Mouse (Mus musculus): ENCODE results near the gene Olfr1111. TPM values are rescaled to one million over a fixed set of nuclear protein-coding genes. Genes with fewer than 3 reads are reported as not detected.
"Not testable (repeated sequence)": the region's sequence is repeated elsewhere in the genome, so short reads cannot be mapped to it uniquely, and the experiment has no call there.

Gene Olfr1111
- not detected in 2 replicates for polyA plus RNA-seq (2015; fragmentation: Nextera tagmentation; extraction: Ambion mirVana)

DNA sequence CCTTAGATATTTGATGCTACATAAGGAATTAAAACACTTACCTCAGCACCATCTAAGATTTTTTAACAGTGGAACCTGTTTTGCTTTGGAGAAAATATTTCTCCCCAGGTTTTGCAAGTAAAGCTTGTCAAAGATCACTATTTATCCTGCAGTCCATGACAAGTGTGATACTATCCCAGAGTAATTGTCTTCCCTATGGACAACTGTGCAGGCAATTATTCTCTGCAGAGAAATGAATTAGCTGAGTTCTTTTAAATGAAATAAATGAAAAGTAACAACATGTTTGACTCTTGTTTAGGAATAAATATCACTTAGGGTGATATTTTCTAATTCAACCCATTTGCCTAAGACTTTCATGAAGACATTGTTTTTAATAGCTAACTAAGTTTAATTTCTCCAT, at the start of gene Olfr1111:
Gene Olfr1111 (minus strand): TSS at position 101 of the 400 bp plus-strand sequence.
- no peaks in the 10 kb centered on the region for H3K9me3 ChIP-seq (replicated peaks)
- no peak within 1 kb of the TSS for H3K9ac ChIP-seq (replicated peaks)
- no peaks in the 10 kb centered on the region for H3K27me3 ChIP-seq (replicated peaks)
- H3K4me2 ChIP-seq, result no peak within 1 kb of the TSS
- H3K4me3 ChIP-seq (replicated peaks), result no peak within 1 kb of the TSS
- H3K27ac ChIP-seq (replicated peaks), result no peak within 1 kb of the TSS
- H3K4me1 ChIP-seq, result no peaks in the 10 kb centered on the region
- no peak for ATAC-seq (ENCODE audit: low FRiP score)
- no peaks in the 10 kb centered on the region for H3K36me3 ChIP-seq

- Histone ChIP-seq H3K4me2 (no peak within 1 kb of the TSS), H3K27me3 (replicated peaks) (no peaks in the 10 kb centered on the region), H3K9ac (replicated peaks) (no peak within 1 kb of the TSS), H3K4me1 (no peaks in the 10 kb centered on the region), H3K27ac (replicated peaks) (no peak within 1 kb of the TSS), H3K9me3 (replicated peaks) (no peaks in the 10 kb centered on the region), H3K36me3 (no peaks in the 10 kb centered on the region), H3K4me3 (replicated peaks) (no peak within 1 kb of the TSS)
- ATAC-seq (ENCODE audit: low FRiP score), result no peak
- WGBS, result 89% methylated on average over 1 of the region's 1 CpGs
Observed at GRCm38 (mm10) chr2:87187498-87187897, 35.1 kb upstream of the Olfr1111 start, which contains the start of gene Olfr1112. Gene Olfr1112 (plus strand): TSS chr2:87187798.

DNA sequence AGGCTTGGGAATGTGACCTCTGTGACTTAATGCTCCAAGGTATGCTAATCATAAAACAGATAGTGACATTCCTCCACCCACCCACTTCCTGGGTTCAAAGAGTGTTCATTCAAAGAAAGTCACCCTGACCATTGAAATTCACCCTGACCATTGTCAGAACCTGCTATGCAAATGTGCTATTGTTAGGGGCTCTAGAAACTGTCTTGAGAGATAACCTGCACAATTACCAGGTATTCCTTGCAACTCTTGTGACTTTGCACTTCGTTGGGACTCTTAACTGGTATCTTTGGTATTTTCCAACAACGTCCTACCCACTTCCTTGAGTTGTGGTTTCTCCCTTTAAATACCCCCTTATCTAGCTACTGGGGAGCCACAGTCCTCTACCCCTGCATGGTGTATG, 15.3 kb upstream of the Olfr1111 start:
- not testable (repeated sequence) for ATAC-seq (ENCODE audit: low FRiP score); H3K27ac ChIP-seq (replicated peaks)
- 79% methylated on average over 2 of the region's 2 CpGs for WGBS

GRCm38 (mm10) chr2:87140200-87140599, 12.2 kb downstream of the Olfr1111 start, which contains the start of gene Olfr1110:
Gene Olfr1110 (minus strand): TSS chr2:87140300.
- 82% methylated on average over 1 of the region's 1 CpGs for WGBS
- no peaks in the 10 kb centered on the region for H3K4me1 ChIP-seq
- no peaks in the 10 kb centered on the region for H3K9me3 ChIP-seq (replicated peaks)
- ATAC-seq (ENCODE audit: low FRiP score), result no peak
- H3K27me3 ChIP-seq (replicated peaks), result no peaks in the 10 kb centered on the region
- H3K4me3 ChIP-seq (replicated peaks), result no peak within 1 kb of the TSS
- H3K4me2 ChIP-seq, result no peak within 1 kb of the TSS
- no peaks in the 10 kb centered on the region for H3K36me3 ChIP-seq
- no peak within 1 kb of the TSS for H3K9ac ChIP-seq (replicated peaks)
- no peak within 1 kb of the TSS for H3K27ac ChIP-seq (replicated peaks)

More for the DNA sequence above, 15.3 kb upstream of the Olfr1111 start:
- not testable (repeated sequence) for H3K4me1 ChIP-seq; H3K9me3 ChIP-seq (replicated peaks); H3K9ac ChIP-seq (replicated peaks); H3K4me3 ChIP-seq (replicated peaks); H3K4me2 ChIP-seq; H3K27me3 ChIP-seq (replicated peaks); H3K36me3 ChIP-seq

GRCm38 (mm10) chr2:87114467-87114866, 38.0 kb downstream of the Olfr1111 start, which contains the start of gene Olfr259:
Gene Olfr259 (minus strand): TSS chr2:87114567.
- H3K27me3 ChIP-seq (replicated peaks), result no peaks in the 10 kb centered on the region
- no peak for ATAC-seq (ENCODE audit: low FRiP score)

More at GRCm38 (mm10) chr2:87114467-87114866, 38.0 kb downstream of the Olfr1111 start, which contains the start of gene Olfr259:
- Histone ChIP-seq H3K4me1 (no peaks in the 10 kb centered on the region), H3K36me3 (no peaks in the 10 kb centered on the region), H3K9ac (replicated peaks) (no peak within 1 kb of the TSS), H3K4me2 (no peak within 1 kb of the TSS), H3K4me3 (replicated peaks) (no peak within 1 kb of the TSS), H3K9me3 (replicated peaks) (no peaks in the 10 kb centered on the region), H3K27ac (replicated peaks) (no peak within 1 kb of the TSS)

Other genes starting within 250 kb of the Olfr1111 start
- gene Olfr1098, start 228.1 kb downstream of the Olfr1111 start, polyA plus RNA-seq (2015; fragmentation: Nextera tagmentation; extraction: Ambion mirVana), result not detected in 2 replicates
- gene Olfr1099, start 191.9 kb downstream of the Olfr1111 start, polyA plus RNA-seq (2015; fragmentation: Nextera tagmentation; extraction: Ambion mirVana), result not detected in 2 replicates
- gene Olfr1100, start 172.7 kb downstream of the Olfr1111 start, polyA plus RNA-seq (2015; fragmentation: Nextera tagmentation; extraction: Ambion mirVana), result not detected in 2 replicates
- not detected in 2 replicates for gene Olfr1101, start 161.4 kb downstream of the Olfr1111 start, polyA plus RNA-seq (2015; fragmentation: Nextera tagmentation; extraction: Ambion mirVana)
- not detected in 2 replicates for gene Olfr1102, start 154.2 kb downstream of the Olfr1111 start, polyA plus RNA-seq (2015; fragmentation: Nextera tagmentation; extraction: Ambion mirVana)
- not detected in 2 replicates for gene Olfr1104, start 125.5 kb downstream of the Olfr1111 start, polyA plus RNA-seq (2015; fragmentation: Nextera tagmentation; extraction: Ambion mirVana)
- not detected in 2 replicates for gene Olfr1105, start 116.1 kb downstream of the Olfr1111 start, polyA plus RNA-seq (2015; fragmentation: Nextera tagmentation; extraction: Ambion mirVana)
- gene Olfr1106, start 100.4 kb downstream of the Olfr1111 start, polyA plus RNA-seq (2015; fragmentation: Nextera tagmentation; extraction: Ambion mirVana), result not detected in 2 replicates
- gene Olfr1107, start 76.8 kb downstream of the Olfr1111 start, polyA plus RNA-seq (2015; fragmentation: Nextera tagmentation; extraction: Ambion mirVana), result not detected in 2 replicates
- not detected in 2 replicates for gene Olfr1109, start 56.6 kb downstream of the Olfr1111 start, polyA plus RNA-seq (2015; fragmentation: Nextera tagmentation; extraction: Ambion mirVana)
- gene Olfr259, start 38.1 kb downstream of the Olfr1111 start, polyA plus RNA-seq (2015; fragmentation: Nextera tagmentation; extraction: Ambion mirVana), result not detected in 2 replicates
- gene Olfr1110, start 12.3 kb downstream of the Olfr1111 start, polyA plus RNA-seq (2015; fragmentation: Nextera tagmentation; extraction: Ambion mirVana), result not detected in 2 replicates
- not detected in 2 replicates for gene Olfr1112, start 35.2 kb upstream of the Olfr1111 start, polyA plus RNA-seq (2015; fragmentation: Nextera tagmentation; extraction: Ambion mirVana)
- not detected in 2 replicates for gene Olfr1113, start 56.3 kb upstream of the Olfr1111 start, polyA plus RNA-seq (2015; fragmentation: Nextera tagmentation; extraction: Ambion mirVana)
- not detected in 2 replicates for gene Olfr1115, start 95.4 kb upstream of the Olfr1111 start, polyA plus RNA-seq (2015; fragmentation: Nextera tagmentation; extraction: Ambion mirVana)
- gene Olfr1116, start 114.9 kb upstream of the Olfr1111 start, polyA plus RNA-seq (2015; fragmentation: Nextera tagmentation; extraction: Ambion mirVana), result not detected in 2 replicates
- not detected in 2 replicates for gene Olfr1118, start 155.0 kb upstream of the Olfr1111 start, polyA plus RNA-seq (2015; fragmentation: Nextera tagmentation; extraction: Ambion mirVana)
- gene Olfr1120, start 202.2 kb upstream of the Olfr1111 start, polyA plus RNA-seq (2015; fragmentation: Nextera tagmentation; extraction: Ambion mirVana), result not detected in 2 replicates
- not detected in 2 replicates for gene Olfr1121, start 217.3 kb upstream of the Olfr1111 start, polyA plus RNA-seq (2015; fragmentation: Nextera tagmentation; extraction: Ambion mirVana)
- not detected in 2 replicates for gene Olfr1122, start 233.2 kb upstream of the Olfr1111 start, polyA plus RNA-seq (2015; fragmentation: Nextera tagmentation; extraction: Ambion mirVana)